Mouse (Mus musculus): Measurements from ENCODE around the gene Mpp3. TPM values are rescaled to one million over a fixed set of nuclear protein-coding genes. Genes with fewer than 3 reads are reported as not detected.

Mpp3 gene
- polyA plus RNA-seq, 1 experiment from 2014 or later: 0.76 TPM

DNA sequence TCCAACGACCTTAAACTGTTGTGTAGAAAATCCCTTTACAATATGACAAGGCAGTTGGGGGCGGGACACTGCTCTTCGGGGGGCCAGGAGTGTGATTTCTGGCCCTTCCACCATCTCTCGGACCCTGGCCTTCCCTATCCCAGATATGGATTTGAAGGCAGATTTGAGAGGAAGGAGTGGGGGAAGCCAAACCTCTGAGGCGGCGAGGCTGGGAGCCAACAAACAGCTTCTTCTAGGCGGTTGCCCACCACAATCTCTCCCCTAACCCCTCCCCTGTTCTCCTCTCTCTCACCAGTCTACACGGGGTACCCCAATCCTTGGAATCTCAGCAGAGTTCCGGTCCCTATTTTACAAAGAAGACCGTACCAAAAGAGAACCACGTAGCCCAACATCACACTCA, 65.2 kb downstream of the Mpp3 start:
- Histone ChIP-seq H3K4me3 (ENCODE audit: low read depth, low read length) (no peak overlapping the region), H3K9me3 (replicated peaks; ENCODE audit: control insufficient read depth, low read length) (no peaks in the 10 kb centered on the region), H3K27me3 (ENCODE audit: control insufficient read depth, insufficient read depth, low read depth, low read length) (peaks cover 65% of the 10 kb centered on the region)

DNA sequence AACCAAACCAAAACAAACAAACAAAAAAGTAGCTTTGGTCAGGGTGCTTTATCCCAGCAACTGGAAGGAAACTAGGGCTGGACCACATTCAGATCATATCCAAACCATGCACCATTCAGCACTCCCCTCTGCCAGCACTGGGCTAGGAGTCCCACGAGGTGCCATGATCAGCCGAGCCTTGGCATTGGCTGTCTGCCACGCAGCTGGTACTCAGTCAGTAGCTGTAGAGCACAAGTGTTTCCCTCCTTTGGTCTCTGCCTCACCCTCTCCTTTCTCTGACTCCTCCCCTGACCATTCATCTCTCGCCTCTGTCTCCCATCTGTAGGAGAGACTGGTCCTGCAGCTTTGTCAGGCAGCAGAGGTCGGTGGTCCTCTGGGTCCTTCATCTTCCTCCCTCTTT, 70.8 kb downstream of the Mpp3 start:
- Histone ChIP-seq H3K9ac (ENCODE audit: low read depth, low read length) (no peak overlapping the region), H3K4me3 (ENCODE audit: low read depth, low read length) (no peak overlapping the region), H3K27me3 (ENCODE audit: control insufficient read depth, insufficient read depth, low read depth, low read length) (peaks cover 24% of the 10 kb centered on the region), H3K4me2 (ENCODE audit: low read depth, low read length) (no peak overlapping the region), H3K4me1 (ENCODE audit: control insufficient read depth, low read depth, low read length) (peaks cover 2% of the 10 kb centered on the region; the same call in 1 of the 2 replicates), H3K9me3 (replicated peaks; ENCODE audit: control insufficient read depth, low read length) (no peaks in the 10 kb centered on the region), H3K27ac (ENCODE audit: low read length) (no peak overlapping the region), H3K36me3 (ENCODE audit: control insufficient read depth, insufficient read depth) (no peaks in the 10 kb centered on the region)
- ATAC-seq (ENCODE audit: low read depth): no peak
- 54% methylated on average over 5 of the region's 5 CpGs for WGBS (ENCODE audit: insufficient replicate concordance)

More for the DNA sequence above, 65.2 kb downstream of the Mpp3 start:
- H3K9ac ChIP-seq (ENCODE audit: low read depth, low read length): no peak overlapping the region
- no peak for ATAC-seq (ENCODE audit: low read depth)
- no peaks in the 10 kb centered on the region; the same call in 1 of the 2 replicates for H3K4me1 ChIP-seq (ENCODE audit: control insufficient read depth, low read depth, low read length)
- no peak overlapping the region for H3K4me2 ChIP-seq (ENCODE audit: low read depth, low read length)
- H3K27ac ChIP-seq (ENCODE audit: low read length): no peak overlapping the region
- no peaks in the 10 kb centered on the region for H3K36me3 ChIP-seq (ENCODE audit: control insufficient read depth, insufficient read depth)
- WGBS (ENCODE audit: insufficient replicate concordance): 3% methylated on average over 11 of the region's 11 CpGs

DNA sequence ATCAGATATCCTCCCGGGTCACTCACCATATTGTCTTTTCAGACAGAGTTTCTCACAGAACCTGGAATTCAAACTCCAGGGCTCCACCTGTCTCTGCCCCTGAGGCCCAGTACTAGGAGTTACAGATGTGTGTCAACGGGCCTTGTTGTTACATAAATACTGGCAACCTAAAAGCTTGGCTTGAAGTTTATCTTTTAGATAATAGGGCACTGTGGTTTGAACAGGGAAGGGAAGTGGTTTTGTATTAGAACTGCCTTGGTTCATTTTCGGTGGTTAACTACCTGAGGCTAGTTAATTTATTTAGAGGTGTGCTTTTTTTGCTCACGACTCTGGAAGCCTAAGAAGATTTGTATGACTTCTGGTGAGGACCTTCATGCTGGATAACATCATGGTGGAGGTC, 74.8 kb downstream of the Mpp3 start:
- WGBS (ENCODE audit: insufficient replicate concordance): 3% methylated on average over 4 of the region's 4 CpGs
- H3K27ac ChIP-seq (ENCODE audit: low read length): no peak overlapping the region
- ATAC-seq (ENCODE audit: low read depth): no peak
- peaks cover 9% of the 10 kb centered on the region for H3K27me3 ChIP-seq (ENCODE audit: control insufficient read depth, insufficient read depth, low read depth, low read length)
- no peaks in the 10 kb centered on the region for H3K36me3 ChIP-seq (ENCODE audit: control insufficient read depth, insufficient read depth)
- no peak overlapping the region for H3K4me2 ChIP-seq (ENCODE audit: low read depth, low read length)
- no peak overlapping the region for H3K4me3 ChIP-seq (ENCODE audit: low read depth, low read length)
- H3K9me3 ChIP-seq (replicated peaks; ENCODE audit: control insufficient read depth, low read length): no peaks in the 10 kb centered on the region
- H3K4me1 ChIP-seq (ENCODE audit: control insufficient read depth, low read depth, low read length): peaks cover 2% of the 10 kb centered on the region; the same call in 1 of the 2 replicates
- no peak overlapping the region for H3K9ac ChIP-seq (ENCODE audit: low read depth, low read length)

DNA sequence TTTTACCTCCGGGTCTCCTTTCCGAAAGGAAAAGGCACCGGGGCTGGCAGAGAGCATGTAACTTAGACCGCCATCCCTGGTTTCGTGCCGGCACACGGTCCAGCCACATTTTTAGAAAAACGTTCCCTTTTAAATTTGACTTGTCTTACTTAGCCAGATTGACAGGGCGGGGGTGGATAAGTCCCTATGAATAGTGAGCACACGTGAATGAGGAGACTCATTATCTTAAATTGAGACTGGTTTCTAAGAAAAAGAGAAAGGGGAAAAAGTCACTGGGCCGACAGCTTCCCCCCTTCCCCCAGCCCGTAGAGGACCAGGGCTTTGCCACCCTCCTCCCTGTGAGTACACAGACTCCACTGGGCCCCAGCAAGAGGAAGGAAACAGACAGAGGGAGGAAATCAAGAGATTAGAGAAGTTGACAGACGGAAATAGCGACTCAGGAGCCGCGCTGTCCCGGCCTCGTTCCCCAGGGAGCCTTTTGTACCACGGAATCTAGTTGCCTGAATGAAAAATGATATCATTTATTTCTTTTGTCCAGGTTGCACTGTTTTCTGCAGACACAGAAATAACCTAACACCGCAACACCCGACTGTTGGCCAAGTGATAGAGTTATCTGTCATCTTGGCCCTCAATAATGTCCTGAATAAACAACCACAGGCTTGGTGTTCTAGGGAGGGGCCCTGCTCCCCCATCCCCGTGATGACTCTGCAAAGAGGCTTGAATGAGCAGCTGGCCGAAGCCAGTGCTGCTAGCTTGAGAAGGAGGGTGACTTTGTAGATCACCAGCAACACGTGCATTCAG, 75.5 kb downstream of the Mpp3 start:
- H3K4me1 ChIP-seq (ENCODE audit: control insufficient read depth, low read depth, low read length): peaks cover 2% of the 10 kb centered on the region; the same call in 1 of the 2 replicates
- peaks cover 9% of the 10 kb centered on the region for H3K27me3 ChIP-seq (ENCODE audit: control insufficient read depth, insufficient read depth, low read depth, low read length)
- H3K36me3 ChIP-seq (ENCODE audit: control insufficient read depth, insufficient read depth): no peaks in the 10 kb centered on the region
- H3K9ac ChIP-seq (ENCODE audit: low read depth, low read length): no peak overlapping the region
- 6% methylated on average over 24 of the region's 24 CpGs for WGBS (ENCODE audit: insufficient replicate concordance)
- peak overlapping the region; percentile 30; the same call in 1 of the 2 replicates for H3K4me2 ChIP-seq (ENCODE audit: low read depth, low read length)
- no peak overlapping the region for H3K4me3 ChIP-seq (ENCODE audit: low read depth, low read length)
- H3K27ac ChIP-seq (ENCODE audit: low read length): no peak overlapping the region
- ATAC-seq (ENCODE audit: low read depth): peak; percentile 53
- H3K9me3 ChIP-seq (replicated peaks; ENCODE audit: control insufficient read depth, low read length): no peaks in the 10 kb centered on the region

DNA sequence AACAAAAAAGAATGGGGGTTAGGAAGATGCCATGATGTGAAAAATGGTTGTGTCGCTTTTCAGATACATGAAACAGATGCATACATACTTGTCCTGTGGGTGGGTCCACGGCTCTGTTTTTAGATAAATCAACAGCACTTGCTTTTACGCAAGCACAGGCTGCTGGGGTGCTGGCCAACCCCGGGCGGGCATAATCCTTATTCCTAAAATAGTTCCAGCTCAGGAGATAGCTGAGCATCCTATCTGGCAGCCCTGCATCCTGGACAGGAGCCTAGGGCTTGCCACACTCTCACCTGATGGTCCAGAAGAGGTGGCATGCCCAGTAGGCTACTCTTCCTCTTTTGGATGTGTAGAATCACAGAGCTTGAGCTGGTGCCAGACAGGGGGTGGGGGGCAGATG, 78.2 kb downstream of the Mpp3 start:
- ATAC-seq (ENCODE audit: low read depth): no peak
- Histone ChIP-seq H3K4me1 (ENCODE audit: control insufficient read depth, low read depth, low read length) (peaks cover 2% of the 10 kb centered on the region; the same call in 1 of the 2 replicates), H3K27me3 (ENCODE audit: control insufficient read depth, insufficient read depth, low read depth, low read length) (peaks cover 9% of the 10 kb centered on the region), H3K9ac (ENCODE audit: low read depth, low read length) (no peak overlapping the region), H3K36me3 (ENCODE audit: control insufficient read depth, insufficient read depth) (no peaks in the 10 kb centered on the region), H3K4me2 (ENCODE audit: low read depth, low read length) (no peak overlapping the region), H3K4me3 (ENCODE audit: low read depth, low read length) (no peak overlapping the region), H3K9me3 (replicated peaks; ENCODE audit: control insufficient read depth, low read length) (no peaks in the 10 kb centered on the region), H3K27ac (ENCODE audit: low read length) (no peak overlapping the region)
- WGBS (ENCODE audit: insufficient replicate concordance): 68% methylated on average over 5 of the region's 5 CpGs

Other genes starting within 250 kb of the Mpp3 start
- gene Etv4, start 243.1 kb downstream of the Mpp3 start, polyA plus RNA-seq (2015; fragmentation: Nextera tagmentation; extraction: Ambion mirVana): 0.15 TPM in 2 replicates
- 0.47 and 0.49 TPM in 2 replicates for gene Meox1, start 134.1 kb downstream of the Mpp3 start, polyA plus RNA-seq (2015; fragmentation: Nextera tagmentation; extraction: Ambion mirVana)
- not detected in 2 replicates for gene Sost, start 61.4 kb downstream of the Mpp3 start, polyA plus RNA-seq (2015; fragmentation: Nextera tagmentation; extraction: Ambion mirVana)
- not detected in 2 replicates for gene Cfap97d1, start 44.2 kb downstream of the Mpp3 start, polyA plus RNA-seq (2015; fragmentation: Nextera tagmentation; extraction: Ambion mirVana)
- 8.1 and 8.9 TPM in 2 replicates for gene Dusp3, start 41.4 kb downstream of the Mpp3 start, polyA plus RNA-seq (2015; fragmentation: Nextera tagmentation; extraction: Ambion mirVana)
- 0.68 and 0.87 TPM in 2 replicates for gene Cd300lg, start 13.0 kb upstream of the Mpp3 start, polyA plus RNA-seq (2015; fragmentation: Nextera tagmentation; extraction: Ambion mirVana)
- 9.2 and 11.1 TPM in 2 replicates for gene Mpp2, start 60.1 kb upstream of the Mpp3 start, polyA plus RNA-seq (2015; fragmentation: Nextera tagmentation; extraction: Ambion mirVana)
- 0.32 TPM in 1 of 2 replicates, not detected in the other for gene Ppy, start 72.9 kb upstream of the Mpp3 start, polyA plus RNA-seq (2015; fragmentation: Nextera tagmentation; extraction: Ambion mirVana)
- 1.1 TPM in 1 of 2 replicates, not detected in the other for gene Pyy, start 79.4 kb upstream of the Mpp3 start, polyA plus RNA-seq (2015; fragmentation: Nextera tagmentation; extraction: Ambion mirVana)
- 19.0 and 19.2 TPM in 2 replicates for gene Nags, start 117.1 kb upstream of the Mpp3 start, polyA plus RNA-seq (2015; fragmentation: Nextera tagmentation; extraction: Ambion mirVana)
- gene Tmem101, start 127.9 kb upstream of the Mpp3 start, polyA plus RNA-seq (2015; fragmentation: Nextera tagmentation; extraction: Ambion mirVana): 9.0 and 9.9 TPM in 2 replicates
- 51.2 and 52.5 TPM in 2 replicates for gene Lsm12, start 156.8 kb upstream of the Mpp3 start, polyA plus RNA-seq (2015; fragmentation: Nextera tagmentation; extraction: Ambion mirVana)
- 7.7 and 8.2 TPM in 2 replicates for gene G6pc3, start 161.2 kb upstream of the Mpp3 start, polyA plus RNA-seq (2015; fragmentation: Nextera tagmentation; extraction: Ambion mirVana)
- 16.9 and 20.4 TPM in 2 replicates for gene Hdac5, start 201.7 kb upstream of the Mpp3 start, polyA plus RNA-seq (2015; fragmentation: Nextera tagmentation; extraction: Ambion mirVana)
- gene BC030867, start 220.4 kb upstream of the Mpp3 start, polyA plus RNA-seq (2015; fragmentation: Nextera tagmentation; extraction: Ambion mirVana): 13.2 and 13.8 TPM in 2 replicates
- gene Asb16, start 240.3 kb upstream of the Mpp3 start, polyA plus RNA-seq (2015; fragmentation: Nextera tagmentation; extraction: Ambion mirVana): 0.04 TPM in 1 of 2 replicates, not detected in the other

Measured in liver, embryonic 16.5 days (tissue).